Comparison of ENCODE assay signal across 7 mouse cellular contexts in the genomic region with DNA sequence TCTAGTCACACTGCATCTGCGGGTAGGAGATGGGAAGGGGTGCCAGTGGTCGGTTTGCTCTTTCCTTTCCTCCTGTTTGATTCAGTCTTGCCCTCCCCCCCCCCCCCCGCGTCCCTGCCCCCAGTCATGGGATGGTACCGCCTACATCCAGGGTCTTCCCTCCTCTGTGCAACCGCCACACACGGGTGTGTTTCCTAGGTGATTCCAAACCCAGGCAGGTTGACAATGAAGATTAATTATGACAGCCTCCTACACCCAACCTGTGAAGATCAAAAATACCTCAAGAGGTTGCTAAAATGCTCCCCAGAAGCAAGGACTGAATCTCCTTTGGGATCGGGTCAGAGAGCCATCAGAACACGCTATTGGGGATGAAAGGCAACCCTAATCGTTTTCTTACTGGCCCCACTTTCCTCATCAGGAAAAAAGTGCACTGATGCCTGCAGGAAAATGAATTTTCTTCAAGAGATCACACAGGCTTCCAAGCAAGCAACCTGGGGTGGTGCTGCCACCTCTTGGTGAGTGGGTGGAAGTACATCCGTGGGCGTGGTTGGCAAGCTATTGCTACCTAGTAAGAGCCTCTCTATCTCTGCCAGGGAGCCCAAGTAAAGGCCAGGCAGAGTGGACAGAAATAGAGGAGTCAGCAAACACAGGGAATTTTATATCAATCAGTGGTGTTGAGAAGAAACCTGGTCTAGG. TPM values are rescaled to one million over a fixed set of nuclear protein-coding genes. Genes with fewer than 3 reads are reported as not detected.
DNase-seq lines count a peak whose midpoint lies in the region; ATAC-seq lines count a peak whose summit lies in the region.

No protein-coding gene starts in this region.

- H3K9ac ChIP-seq in intestine, embryonic 16.5 days (ENCODE audit: low read depth, low read length) = peak overlapping the region; percentile 51
- peak overlapping the region; percentile 20; the same call in 1 of the 2 replicates for H3K9ac ChIP-seq in midbrain, embryonic 11.5 days (ENCODE audit: low read length)

- peak; percentile 27; the same call in 1 of the 2 replicates for ATAC-seq in intestine, embryonic 16.5 days
- ATAC-seq in midbrain, embryonic 11.5 days (ENCODE audit: low FRiP score) = peak; percentile 33

- H3K4me3 ChIP-seq in intestine, embryonic 16.5 days (ENCODE audit: low read length) = peak overlapping the region; percentile 43
- H3K4me3 ChIP-seq in midbrain, embryonic 11.5 days (ENCODE audit: low read depth, low read length) = peak overlapping the region; percentile 20; the same call in 1 of the 2 replicates

- peak; percentile 86 for DNase-seq in adrenal gland, adult 2 months
- DNase-seq in embryo, embryonic 11 days = peak; percentile 86
- peak; percentile 68 to 76 for DNase-seq in gastrocnemius, postnatal 36 days
- DNase-seq in left cerebral cortex, postnatal 36 days (ENCODE audit: low spot score in 2 of 2) = peak; percentile 86 to 88
- DNase-seq in midbrain, embryonic 11.5 days (ENCODE audit: low spot score, missing footprints) = peak; percentile 99
- DNase-seq in skeletal muscle tissue, adult 2 months (ENCODE audit: low read depth, low spot score) = peak; percentile 82

- H3K27me3 ChIP-seq in intestine, embryonic 16.5 days (replicated peaks; ENCODE audit: control insufficient read depth, insufficient read depth, low read length) = no peaks in the 10 kb centered on the region
- no peaks in the 10 kb centered on the region for H3K27me3 ChIP-seq in midbrain, embryonic 11.5 days (ENCODE audit: control insufficient read depth, insufficient read depth, low read length)

- H3K4me1 ChIP-seq in intestine, embryonic 16.5 days (ENCODE audit: control insufficient read depth, insufficient read depth, low read length) = peaks cover 11% of the 10 kb centered on the region
- peaks cover 3% of the 10 kb centered on the region for H3K4me1 ChIP-seq in midbrain, embryonic 11.5 days (ENCODE audit: control insufficient read depth, insufficient read depth, low read length)

- H3K4me2 ChIP-seq in intestine, embryonic 16.5 days (ENCODE audit: low read depth, low read length) = peak overlapping the region; percentile 61
- peak overlapping the region; percentile 41 for H3K4me2 ChIP-seq in midbrain, embryonic 11.5 days

- WGBS in intestine, embryonic 16.5 days = 9% methylated on average over 11 of the region's 12 CpGs
- 12% methylated on average over 8 of the region's 12 CpGs for WGBS in midbrain, embryonic 11.5 days

- no peaks in the 10 kb centered on the region for H3K36me3 ChIP-seq in intestine, embryonic 16.5 days (ENCODE audit: control insufficient read depth, insufficient read depth, low read length)
- H3K36me3 ChIP-seq in midbrain, embryonic 11.5 days (ENCODE audit: control insufficient read depth, insufficient read depth, low read length) = no peaks in the 10 kb centered on the region

- no peak overlapping the region; the same call in 1 of the 2 replicates for H3K27ac ChIP-seq in intestine, embryonic 16.5 days (ENCODE audit: low read length)
- no peak overlapping the region for H3K27ac ChIP-seq in midbrain, embryonic 11.5 days (ENCODE audit: low read depth, low read length)

- H3K9me3 ChIP-seq in intestine, embryonic 16.5 days (ENCODE audit: control insufficient read depth, low read length) = no peaks in the 10 kb centered on the region
- H3K9me3 ChIP-seq in midbrain, embryonic 11.5 days (ENCODE audit: control insufficient read depth, low read length) = no peaks in the 10 kb centered on the region; the same call in 1 of the 2 replicates

- intact Hi-C loops in gastrocnemius, postnatal 36 days (cut with DNase I) = loop anchor here (10.0 kb wide), 2 partner anchors 121 to 531 kb away; no protein-coding TSS in a partner anchor
- intact Hi-C loops in left cerebral cortex, postnatal 36 days (cut with DNase I) = loop anchor here (10.0 kb wide), 1 partner anchor 341 kb away; a partner anchor contains a TSS

RNA-seq across cellular contexts. Expression of a gene that starts 14.6 kb away (rescaled TPM):
- total RNA-seq in adrenal gland, adult 2 months (2021) = 100 to 1,000 TPM; 353 to 458 TPM
- 52.6 and 60.1 TPM in 2 replicates for polyA plus RNA-seq in adrenal gland, adult 2 months (2012; rRNA removed)
- 1,000 to 10,000 TPM; 1,307 to 1,453 TPM for total RNA-seq in gastrocnemius, postnatal 36 days (2021)
- 311 and 337 TPM in 2 replicates for polyA plus RNA-seq in intestine, embryonic 16.5 days (2015; fragmentation: Nextera tagmentation; extraction: Ambion mirVana)
- total RNA-seq in left cerebral cortex, postnatal 36 days (2021) = 100 to 1,000 TPM; 542 to 579 TPM
- polyA plus RNA-seq in midbrain, embryonic 11.5 days (2014; fragmentation: Nextera tagmentation; extraction: Ambion mirVana) = 209 and 210 TPM in 2 replicates

RNA-seq across cellular contexts. Expression of a gene that starts 50.1 kb away (rescaled TPM):
- 100 to 1,000 TPM; 142 to 144 TPM for total RNA-seq in adrenal gland, adult 2 months (2021)
- polyA plus RNA-seq in adrenal gland, adult 2 months (2012; rRNA removed) = 241 and 242 TPM in 2 replicates
- 10 to 100 TPM; 41.4 to 47.0 TPM for total RNA-seq in gastrocnemius, postnatal 36 days (2021)
- 144 and 153 TPM in 2 replicates for polyA plus RNA-seq in intestine, embryonic 16.5 days (2015; fragmentation: Nextera tagmentation; extraction: Ambion mirVana)
- 10 to 100 TPM; 65.7 to 65.8 TPM for total RNA-seq in left cerebral cortex, postnatal 36 days (2021)
- polyA plus RNA-seq in midbrain, embryonic 11.5 days (2014; fragmentation: Nextera tagmentation; extraction: Ambion mirVana) = 178 and 193 TPM in 2 replicates
